Mouse (Mus musculus): ENCODE measurements around the gene Prss48. TPM values are rescaled to one million over a fixed set of nuclear protein-coding genes. Genes with fewer than 3 reads are reported as not detected.

Prss48 gene
- total RNA-seq (2021) (not detected), polyA plus RNA-seq (2012; rRNA removed) (not detected in 2 replicates)
- long read RNA-seq: 0 reads

GRCm38 (mm10) chr3:86002423-86002822 lies at the start of gene Prss48:
TSS of gene Prss48 (minus strand) at chr3:86002491.
- Histone ChIP-seq H3K9ac (ENCODE audit: low read depth, low read length) (no peak within 1 kb of the TSS), H3K4me3 (no peak within 1 kb of the TSS), H3K4me1 (ENCODE audit: control insufficient read depth, insufficient read depth, low read length) (no peaks in the 10 kb centered on the region), H3K27me3 (ENCODE audit: control insufficient read depth, insufficient read depth, low read length) (no peaks in the 10 kb centered on the region), H3K79me2 (replicated peaks; ENCODE audit: control insufficient read depth, insufficient read depth, low read length) (no peaks in the 10 kb centered on the region), H3K27ac (no peak within 1 kb of the TSS), H3K36me3 (ENCODE audit: control insufficient read depth, insufficient read depth, low read length) (no peaks in the 10 kb centered on the region)
- intact Hi-C loops (cut with DNase I): no loop called here
- TF ChIP-seq POLR2A (IDR thresholded peaks at IDR 0.05; ENCODE audit: insufficient read depth, low read depth, low read length) (no peak), EP300 (IDR thresholded peaks at IDR 0.05; ENCODE audit: insufficient read depth, low read depth, low read length) (no peak), CTCF (IDR thresholded peaks at IDR 0.05) (peak; percentile 56)
- 79% methylated on average over 17 of the region's 17 CpGs for WGBS
- DNase-seq: no peak

GRCm38 (mm10) chr3:86049041-86049440 lies 46.8 kb upstream of the Prss48 start:
- Histone ChIP-seq H3K79me2 (replicated peaks; ENCODE audit: control insufficient read depth, insufficient read depth, low read length) (no peaks in the 10 kb centered on the region; the same call in 1 of the 2 replicates), H3K4me1 (ENCODE audit: control insufficient read depth, insufficient read depth, low read length) (no peaks in the 10 kb centered on the region), H3K27ac (no peak overlapping the region), H3K36me3 (ENCODE audit: control insufficient read depth, insufficient read depth, low read length) (no peaks in the 10 kb centered on the region), H3K27me3 (ENCODE audit: control insufficient read depth, insufficient read depth, low read length) (no peaks in the 10 kb centered on the region), H3K4me3 (no peak overlapping the region), H3K9ac (ENCODE audit: low read depth, low read length) (no peak overlapping the region)
- intact Hi-C loops (cut with DNase I): no loop called here
- TF ChIP-seq CTCF (IDR thresholded peaks at IDR 0.05) (no peak), EP300 (IDR thresholded peaks at IDR 0.05; ENCODE audit: insufficient read depth, low read depth, low read length) (no peak), POLR2A (IDR thresholded peaks at IDR 0.05; ENCODE audit: insufficient read depth, low read depth, low read length) (no peak)
- no peak for DNase-seq
- 92% methylated on average over 2 of the region's 2 CpGs for WGBS

GRCm38 (mm10) chr3:86047686-86048408 lies 45.6 kb upstream of the Prss48 start:
- Histone ChIP-seq H3K4me1 (ENCODE audit: control insufficient read depth, insufficient read depth, low read length) (no peaks in the 10 kb centered on the region), H3K9ac (ENCODE audit: low read depth, low read length) (no peak overlapping the region), H3K27ac (no peak overlapping the region), H3K27me3 (ENCODE audit: control insufficient read depth, insufficient read depth, low read length) (no peaks in the 10 kb centered on the region), H3K79me2 (replicated peaks; ENCODE audit: control insufficient read depth, insufficient read depth, low read length) (no peaks in the 10 kb centered on the region; the same call in 1 of the 2 replicates), H3K36me3 (ENCODE audit: control insufficient read depth, insufficient read depth, low read length) (no peaks in the 10 kb centered on the region), H3K4me3 (no peak overlapping the region)
- no peak for DNase-seq
- intact Hi-C loops (cut with DNase I): no loop called here
- TF ChIP-seq CTCF (IDR thresholded peaks at IDR 0.05) (no peak), EP300 (IDR thresholded peaks at IDR 0.05; ENCODE audit: insufficient read depth, low read depth, low read length) (no peak), POLR2A (IDR thresholded peaks at IDR 0.05; ENCODE audit: insufficient read depth, low read depth, low read length) (no peak)
- WGBS: 98% methylated on average over 9 of the region's 9 CpGs

- H3K36me3 ChIP-seq (ENCODE audit: control insufficient read depth, insufficient read depth, low read length): no peaks in the 10 kb centered on the region; the same call in 1 of the 2 replicates
- peak; percentile 29 to 60 for DNase-seq
- H3K4me3 ChIP-seq: peak overlapping the region; percentile 13; the same call in 1 of the 2 replicates
- intact Hi-C loops (cut with DNase I): no loop called here
- H3K27me3 ChIP-seq (ENCODE audit: control insufficient read depth, insufficient read depth, low read length): no peaks in the 10 kb centered on the region
- H3K9ac ChIP-seq (ENCODE audit: low read depth, low read length): peak overlapping the region; percentile 54
- 46% methylated on average over 14 of the region's 14 CpGs for WGBS
- no peaks in the 10 kb centered on the region for H3K79me2 ChIP-seq (replicated peaks; ENCODE audit: control insufficient read depth, insufficient read depth, low read length)
- peaks cover 7% of the 10 kb centered on the region for H3K4me1 ChIP-seq (ENCODE audit: control insufficient read depth, insufficient read depth, low read length)
- peak overlapping the region; percentile 71 for H3K27ac ChIP-seq
- TF ChIP-seq CTCF (IDR thresholded peaks at IDR 0.05): no peak
- TF ChIP-seq POLR2A (IDR thresholded peaks at IDR 0.05; ENCODE audit: insufficient read depth, low read depth, low read length): no peak
- no peak for TF ChIP-seq EP300 (IDR thresholded peaks at IDR 0.05; ENCODE audit: insufficient read depth, low read depth, low read length)
Measured at GRCm38 (mm10) chr3:86040286-86041201, 38.3 kb upstream of the Prss48 start.

- Histone ChIP-seq H3K4me1 (ENCODE audit: control insufficient read depth, insufficient read depth, low read length) (peaks cover 7% of the 10 kb centered on the region), H3K36me3 (ENCODE audit: control insufficient read depth, insufficient read depth, low read length) (no peaks in the 10 kb centered on the region; the same call in 1 of the 2 replicates), H3K27ac (peak overlapping the region; percentile 71), H3K4me3 (peak overlapping the region; percentile 33), H3K27me3 (ENCODE audit: control insufficient read depth, insufficient read depth, low read length) (no peaks in the 10 kb centered on the region), H3K9ac (ENCODE audit: low read depth, low read length) (peak overlapping the region; percentile 44), H3K79me2 (replicated peaks; ENCODE audit: control insufficient read depth, insufficient read depth, low read length) (no peaks in the 10 kb centered on the region)
- 30% methylated on average over 3 of the region's 3 CpGs for WGBS
- intact Hi-C loops (cut with DNase I): loop anchor here (5.0 kb wide), 1 partner anchor 41 kb away; no protein-coding TSS in a partner anchor
- peak; percentile 69 to 78 for DNase-seq
- TF ChIP-seq POLR2A (IDR thresholded peaks at IDR 0.05; ENCODE audit: insufficient read depth, low read depth, low read length): peak; percentile 36; the same call in 1 of the 2 replicates
- TF ChIP-seq CTCF (IDR thresholded peaks at IDR 0.05): no peak
- 0 out of 2 replicates have a peak, but pooled peaks have one; percentile 9 for TF ChIP-seq EP300 (IDR thresholded peaks at IDR 0.05; ENCODE audit: insufficient read depth, low read depth, low read length)
Measured at GRCm38 (mm10) chr3:86038648-86039047, 36.4 kb upstream of the Prss48 start.
